Mouse (Mus musculus): Measurements from ENCODE around the gene Sys1. TPM values are rescaled to one million over a fixed set of nuclear protein-coding genes. Genes with fewer than 3 reads are reported as not detected.

Sys1 gene
- polyA plus RNA-seq, 1 experiment from 2014 or later = 53.6 TPM

DNA sequence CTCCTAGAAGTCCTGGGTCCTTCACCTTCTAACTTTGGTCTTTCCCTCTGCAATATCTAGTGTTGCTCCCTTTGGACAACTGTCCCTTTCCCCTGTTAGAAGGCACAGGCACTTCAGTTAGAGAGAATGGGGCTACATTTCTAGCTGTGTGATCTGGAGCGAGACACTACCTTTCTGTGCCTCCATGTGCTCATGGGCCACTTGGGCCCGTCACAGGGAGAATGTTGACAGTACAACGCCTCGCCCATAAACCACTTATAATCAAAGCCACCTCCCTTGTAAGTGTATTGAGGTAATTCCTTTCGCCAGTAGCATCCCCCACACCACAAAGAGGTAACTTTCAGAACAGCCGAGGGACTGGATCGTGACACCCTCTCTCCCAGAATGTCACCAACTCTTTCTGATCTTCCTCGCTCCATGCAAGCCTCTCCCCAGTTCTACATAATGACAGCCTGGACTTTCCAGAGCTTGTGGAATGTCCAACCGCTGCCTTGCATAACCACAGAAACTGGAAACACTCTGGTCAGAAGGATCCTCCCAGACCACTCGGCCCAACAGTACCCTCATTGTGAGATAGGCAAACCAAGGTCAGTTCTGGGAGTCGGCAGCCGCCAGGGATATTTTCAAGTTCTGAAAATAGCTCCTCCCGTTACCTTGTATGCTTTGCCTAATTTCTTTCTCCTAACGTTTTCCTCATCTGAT is 7.3 kb upstream of the Sys1 start:
- Histone ChIP-seq H3K27me3 (ENCODE audit: control insufficient read depth, insufficient read depth, low read length) (no peaks in the 10 kb centered on the region), H3K27ac (replicated peaks; ENCODE audit: low read depth, low read length) (no peak overlapping the region), H3K36me3 (ENCODE audit: control insufficient read depth, insufficient read depth, low read length) (no peaks in the 10 kb centered on the region), H3K9me3 (ENCODE audit: control insufficient read depth, low read length) (no peaks in the 10 kb centered on the region), H3K4me1 (ENCODE audit: control insufficient read depth, insufficient read depth, low read length) (peaks cover 8% of the 10 kb centered on the region; the same call in 1 of the 2 replicates), H3K9ac (ENCODE audit: low read length) (no peak overlapping the region), H3K4me3 (ENCODE audit: low read depth, low read length) (no peak overlapping the region), H3K4me2 (ENCODE audit: low read depth, severe bottlenecking) (no peak overlapping the region)
- WGBS = 84% methylated on average over 14 of the region's 14 CpGs
- ATAC-seq (ENCODE audit: insufficient number of reproducible peaks, low FRiP score, low TSS enrichment, low read depth) (no peak), DNase-seq (ENCODE audit: low spot score) (no peak)

DNA sequence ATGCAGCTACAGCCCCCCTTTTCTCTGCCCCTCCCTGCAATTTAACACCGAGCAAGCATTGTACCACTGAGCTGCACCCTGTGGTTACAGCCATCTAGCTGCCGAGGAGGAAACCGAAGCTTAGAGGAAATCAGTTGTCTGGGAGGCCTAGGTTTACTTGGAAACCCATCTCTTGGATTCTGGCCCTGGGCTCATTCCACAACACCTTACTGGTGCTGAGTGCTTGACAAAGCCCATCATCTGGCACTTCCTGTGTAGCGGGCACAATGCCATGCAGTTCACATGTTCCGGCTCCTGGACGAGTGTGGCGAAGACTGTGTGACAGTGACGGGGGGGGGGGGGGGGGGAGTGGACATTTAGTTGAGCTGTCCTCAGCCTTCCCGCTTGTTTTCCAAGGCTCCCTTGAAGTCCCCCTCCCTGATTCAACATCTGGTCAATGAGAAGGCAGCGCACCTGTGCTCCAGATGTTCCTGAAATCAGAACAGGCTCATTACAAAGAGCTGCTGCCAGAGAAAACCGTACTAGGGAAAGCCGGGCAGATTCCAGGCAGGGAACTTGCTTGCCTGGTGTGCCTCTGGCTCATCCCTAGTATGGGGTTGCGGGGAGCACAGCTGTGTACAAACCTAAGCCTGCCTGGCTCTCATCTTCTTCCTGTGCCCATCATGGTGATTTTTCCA is 4.6 kb upstream of the Sys1 start:
- Histone ChIP-seq H3K4me1 (ENCODE audit: control insufficient read depth, insufficient read depth, low read length) (peaks cover 13% of the 10 kb centered on the region; the same call in 1 of the 2 replicates), H3K27me3 (ENCODE audit: control insufficient read depth, insufficient read depth, low read length) (no peaks in the 10 kb centered on the region), H3K9ac (ENCODE audit: low read length) (no peak overlapping the region; the same call in 1 of the 2 replicates), H3K4me3 (ENCODE audit: low read depth, low read length) (no peak overlapping the region), H3K4me2 (ENCODE audit: low read depth, severe bottlenecking) (no peak overlapping the region; the same call in 1 of the 2 replicates), H3K27ac (replicated peaks; ENCODE audit: low read depth, low read length) (peak overlapping the region; percentile 25; the same call in 1 of the 2 replicates), H3K36me3 (ENCODE audit: control insufficient read depth, insufficient read depth, low read length) (no peaks in the 10 kb centered on the region), H3K9me3 (ENCODE audit: control insufficient read depth, low read length) (no peaks in the 10 kb centered on the region)
- WGBS = 24% methylated on average over 13 of the region's 13 CpGs
- ATAC-seq (ENCODE audit: insufficient number of reproducible peaks, low FRiP score, low TSS enrichment, low read depth) = peak; percentile 66
- peak; percentile 81 for DNase-seq (ENCODE audit: low spot score)

DNA sequence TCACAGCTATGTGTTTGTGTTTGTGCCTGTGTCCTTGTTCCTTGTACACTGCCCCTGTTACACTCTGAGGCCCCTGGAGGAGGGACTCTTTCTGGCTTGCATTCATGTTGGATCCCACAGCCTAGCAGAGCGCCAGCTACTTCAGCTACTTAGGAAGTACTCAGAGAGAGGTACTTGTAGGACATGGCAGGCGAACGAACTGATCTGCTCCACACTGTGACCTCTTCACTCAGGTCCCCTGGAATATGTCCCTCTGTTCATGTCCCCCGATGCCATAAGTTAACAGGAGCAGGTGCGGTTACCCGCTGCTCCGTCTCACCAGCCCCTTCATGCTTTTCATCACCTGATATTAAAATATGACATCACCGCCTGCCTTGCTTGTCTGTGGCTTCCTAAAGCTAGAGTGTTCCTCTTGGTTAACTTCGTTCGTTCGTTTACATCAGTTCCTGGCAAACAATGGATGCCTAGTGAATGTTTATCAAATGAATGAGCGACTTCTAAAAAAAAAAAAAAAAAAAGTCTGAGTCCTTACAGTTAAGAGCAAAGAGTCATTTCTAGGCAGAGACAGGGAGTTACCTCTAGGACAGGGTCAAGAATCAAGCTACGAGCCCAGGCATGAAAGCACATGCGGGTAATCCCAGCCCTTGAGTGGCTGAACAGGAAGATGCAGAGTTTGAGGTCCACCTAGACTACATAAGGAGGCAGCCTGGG is 3.6 kb upstream of the Sys1 start:
- H3K36me3 ChIP-seq (ENCODE audit: control insufficient read depth, insufficient read depth, low read length) = no peaks in the 10 kb centered on the region
- H3K9ac ChIP-seq (ENCODE audit: low read length) = no peak overlapping the region
- no peak for ATAC-seq (ENCODE audit: insufficient number of reproducible peaks, low FRiP score, low TSS enrichment, low read depth)
- WGBS = 86% methylated on average over 14 of the region's 14 CpGs
- H3K9me3 ChIP-seq (ENCODE audit: control insufficient read depth, low read length) = no peaks in the 10 kb centered on the region
- H3K4me2 ChIP-seq (ENCODE audit: low read depth, severe bottlenecking) = no peak overlapping the region
- DNase-seq (ENCODE audit: low spot score) = no peak
- peaks cover 13% of the 10 kb centered on the region; the same call in 1 of the 2 replicates for H3K4me1 ChIP-seq (ENCODE audit: control insufficient read depth, insufficient read depth, low read length)
- no peaks in the 10 kb centered on the region for H3K27me3 ChIP-seq (ENCODE audit: control insufficient read depth, insufficient read depth, low read length)
- 0 out of 2 replicates have a peak overlapping the region, but pooled peaks have one; percentile 8 for H3K27ac ChIP-seq (replicated peaks; ENCODE audit: low read depth, low read length)
- H3K4me3 ChIP-seq (ENCODE audit: low read depth, low read length) = no peak overlapping the region

DNA sequence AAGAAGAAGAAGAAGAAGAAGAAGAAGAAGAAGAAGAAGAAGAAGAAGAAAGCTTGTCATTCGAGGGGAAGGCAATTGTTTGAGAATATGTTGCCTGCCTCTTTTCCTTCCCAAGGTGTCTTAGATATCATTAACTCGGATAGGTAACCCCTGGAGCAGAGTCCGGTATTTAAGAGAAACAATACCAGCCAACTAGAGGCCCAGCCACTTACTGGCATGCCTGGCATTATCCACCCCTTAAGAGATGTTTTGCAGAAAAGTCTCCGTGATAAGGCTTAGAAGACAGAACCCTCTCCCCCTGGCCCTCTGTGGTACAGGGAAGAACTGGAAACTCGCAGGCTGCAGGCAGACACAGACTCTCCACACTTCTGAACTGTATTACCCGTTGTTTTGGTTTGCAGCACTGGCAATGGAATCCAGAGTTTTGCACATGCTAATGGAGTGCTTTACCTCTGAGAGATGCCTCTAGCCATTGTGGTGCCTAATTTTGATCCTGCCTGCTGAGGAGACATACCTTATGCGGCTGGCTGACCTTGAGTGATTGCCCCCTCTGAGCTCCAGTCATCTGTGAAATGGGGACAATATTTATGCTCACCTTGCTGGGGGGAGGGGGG is 2.8 kb upstream of the Sys1 start:
- H3K36me3 ChIP-seq (ENCODE audit: control insufficient read depth, insufficient read depth, low read length) = no peaks in the 10 kb centered on the region
- no peak overlapping the region for H3K27ac ChIP-seq (replicated peaks; ENCODE audit: low read depth, low read length)
- ATAC-seq (ENCODE audit: insufficient number of reproducible peaks, low FRiP score, low TSS enrichment, low read depth) (no peak), DNase-seq (ENCODE audit: low spot score) (no peak)
- WGBS = 71% methylated on average over 7 of the region's 7 CpGs
- H3K27me3 ChIP-seq (ENCODE audit: control insufficient read depth, insufficient read depth, low read length) = no peaks in the 10 kb centered on the region
- H3K4me2 ChIP-seq (ENCODE audit: low read depth, severe bottlenecking) = no peak overlapping the region
- no peak overlapping the region for H3K9ac ChIP-seq (ENCODE audit: low read length)
- no peaks in the 10 kb centered on the region for H3K9me3 ChIP-seq (ENCODE audit: control insufficient read depth, low read length)
- H3K4me1 ChIP-seq (ENCODE audit: control insufficient read depth, insufficient read depth, low read length) = peaks cover 13% of the 10 kb centered on the region; the same call in 1 of the 2 replicates
- no peak overlapping the region for H3K4me3 ChIP-seq (ENCODE audit: low read depth, low read length)

DNA sequence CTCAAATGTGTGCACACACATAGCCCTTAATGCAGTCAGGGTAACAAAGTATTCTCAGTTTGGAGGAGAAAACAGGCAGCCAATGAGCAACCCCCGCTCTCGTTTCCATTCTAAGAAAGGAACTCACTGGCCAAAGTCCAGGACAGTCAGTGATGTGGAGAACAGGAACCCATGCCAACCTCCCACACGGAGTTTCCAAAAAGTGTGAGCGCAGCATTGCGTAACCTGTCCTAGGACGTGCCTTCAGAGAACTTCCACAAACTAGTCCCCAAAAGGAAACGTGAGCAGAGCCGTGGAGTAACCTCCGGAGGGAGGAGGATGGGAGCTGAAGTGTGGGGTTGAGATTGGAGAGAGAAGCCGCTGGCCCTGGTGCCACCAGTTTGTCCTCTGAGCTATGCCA is 1.9 kb upstream of the Sys1 start:
- H3K4me1 ChIP-seq (ENCODE audit: control insufficient read depth, insufficient read depth, low read length) = peaks cover 13% of the 10 kb centered on the region; the same call in 1 of the 2 replicates
- no peak overlapping the region for H3K27ac ChIP-seq (replicated peaks; ENCODE audit: low read depth, low read length)

DNA sequence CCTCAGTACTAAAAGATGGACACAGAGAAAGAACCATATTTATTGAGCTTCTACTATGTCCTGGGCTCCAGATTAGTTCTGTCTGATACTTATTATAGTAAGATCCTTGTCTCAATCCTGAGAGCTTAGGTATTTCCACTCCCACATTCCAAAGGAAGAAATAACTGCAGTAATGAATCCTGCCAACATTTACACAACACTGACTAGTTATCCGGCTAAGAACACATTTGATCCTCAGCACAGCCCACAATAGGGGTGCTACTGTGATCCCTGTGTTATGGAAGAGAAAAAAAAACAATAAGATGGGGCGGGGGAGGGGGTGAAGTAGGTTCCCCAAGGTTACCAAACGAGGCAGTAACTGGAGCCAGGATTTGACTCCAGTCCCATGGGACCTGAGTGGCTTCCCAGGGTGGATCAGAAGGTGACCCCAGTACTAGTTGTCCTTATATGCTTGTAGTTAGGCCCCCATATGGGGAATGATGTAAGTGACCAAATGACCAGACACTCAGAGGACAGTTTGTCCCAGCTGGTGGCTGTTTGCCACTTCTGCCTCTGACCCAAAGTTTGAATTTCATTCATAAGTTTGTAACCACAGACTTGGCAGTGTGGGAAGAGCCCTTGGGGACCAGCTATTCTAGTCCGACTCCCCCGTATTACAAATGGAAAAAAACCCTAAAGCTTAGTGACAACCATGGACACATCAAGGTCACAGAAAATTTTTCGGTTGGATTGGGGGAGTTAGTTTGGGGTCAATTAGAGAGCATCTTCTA is 1.2 kb upstream of the Sys1 start:
- WGBS = 76% methylated on average over 6 of the region's 6 CpGs
- ATAC-seq (ENCODE audit: insufficient number of reproducible peaks, low FRiP score, low TSS enrichment, low read depth) (no peak), DNase-seq (ENCODE audit: low spot score) (no peak)
- H3K27me3 ChIP-seq (ENCODE audit: control insufficient read depth, insufficient read depth, low read length) = no peaks in the 10 kb centered on the region
- H3K4me1 ChIP-seq (ENCODE audit: control insufficient read depth, insufficient read depth, low read length) = peaks cover 13% of the 10 kb centered on the region; the same call in 1 of the 2 replicates
- H3K9me3 ChIP-seq (ENCODE audit: control insufficient read depth, low read length) = no peaks in the 10 kb centered on the region
- no peak overlapping the region for H3K27ac ChIP-seq (replicated peaks; ENCODE audit: low read depth, low read length)
- no peak overlapping the region for H3K4me3 ChIP-seq (ENCODE audit: low read depth, low read length)
- no peak overlapping the region for H3K9ac ChIP-seq (ENCODE audit: low read length)
- no peaks in the 10 kb centered on the region for H3K36me3 ChIP-seq (ENCODE audit: control insufficient read depth, insufficient read depth, low read length)
- no peak overlapping the region for H3K4me2 ChIP-seq (ENCODE audit: low read depth, severe bottlenecking)

More for the DNA sequence above, 1.9 kb upstream of the Sys1 start:
- Histone ChIP-seq H3K4me3 (ENCODE audit: low read depth, low read length) (no peak overlapping the region), H3K9ac (ENCODE audit: low read length) (no peak overlapping the region), H3K27me3 (ENCODE audit: control insufficient read depth, insufficient read depth, low read length) (no peaks in the 10 kb centered on the region), H3K9me3 (ENCODE audit: control insufficient read depth, low read length) (no peaks in the 10 kb centered on the region), H3K36me3 (ENCODE audit: control insufficient read depth, insufficient read depth, low read length) (no peaks in the 10 kb centered on the region), H3K4me2 (ENCODE audit: low read depth, severe bottlenecking) (no peak overlapping the region)
- DNase-seq (ENCODE audit: low spot score) (no peak), ATAC-seq (ENCODE audit: insufficient number of reproducible peaks, low FRiP score, low TSS enrichment, low read depth) (no peak)
- 84% methylated on average over 10 of the region's 10 CpGs for WGBS

DNA sequence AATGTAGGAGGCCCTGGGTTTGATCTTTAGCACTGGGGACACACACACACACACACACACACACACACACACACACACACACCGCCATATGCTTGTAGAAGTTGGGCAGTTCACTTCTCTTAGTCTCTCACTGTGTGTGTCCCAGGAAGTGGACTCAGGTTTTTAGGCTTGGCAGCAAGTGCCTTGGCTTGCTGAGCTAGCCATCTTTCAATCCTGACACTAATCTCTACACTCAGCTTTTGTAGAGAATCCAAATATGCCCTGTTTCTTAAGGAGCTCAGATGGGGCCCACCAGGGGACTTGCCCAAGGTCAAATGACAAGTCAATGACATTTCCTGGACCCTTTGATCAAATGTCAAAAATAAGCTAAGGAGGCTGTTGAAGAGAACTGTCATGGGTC is 351 bp upstream of the Sys1 start:
- WGBS = 63% methylated on average over 1 of the region's 1 CpGs
- Histone ChIP-seq H3K4me2 (ENCODE audit: low read depth, severe bottlenecking) (peak overlapping the region; percentile 29; the same call in 1 of the 2 replicates), H3K36me3 (ENCODE audit: control insufficient read depth, insufficient read depth, low read length) (no peaks in the 10 kb centered on the region), H3K27ac (replicated peaks; ENCODE audit: low read depth, low read length) (no peak overlapping the region), H3K27me3 (ENCODE audit: control insufficient read depth, insufficient read depth, low read length) (no peaks in the 10 kb centered on the region), H3K4me1 (ENCODE audit: control insufficient read depth, insufficient read depth, low read length) (peaks cover 13% of the 10 kb centered on the region; the same call in 1 of the 2 replicates), H3K9me3 (ENCODE audit: control insufficient read depth, low read length) (no peaks in the 10 kb centered on the region), H3K4me3 (ENCODE audit: low read depth, low read length) (no peak overlapping the region), H3K9ac (ENCODE audit: low read length) (no peak overlapping the region)
- ATAC-seq (ENCODE audit: insufficient number of reproducible peaks, low FRiP score, low TSS enrichment, low read depth) (no peak), DNase-seq (ENCODE audit: low spot score) (no peak)

All from limb, embryonic 11.5 days (tissue).